8 mouse cellular contexts compared by ENCODE assay signal in genomic region chr8:105326968-105327367, GRCm38 (mm10). TPM values are rescaled to one million over a fixed set of nuclear protein-coding genes. Genes with fewer than 3 reads are reported as not detected.
DNase-seq lines count a peak whose midpoint lies in the region; ATAC-seq and TF ChIP-seq lines count a peak whose summit lies in the region.
"Had no signal": no experiment of that assay in that cellular context is flagged by ENCODE, and none has a peak within 500 bp of the region (broad histone marks: within the 10 kb centered on the region; RNA-seq: fewer than 3 reads in every experiment).

No protein-coding gene starts in this region.

- no peak for DNase-seq in neural tube, embryonic 11.5 days (ENCODE audit: low spot score)
- no peak for DNase-seq in neural tube, embryonic 10.5 days (ENCODE audit: extremely low spot score, low spot score)
- DNase-seq in limb, embryonic 14.5 days (ENCODE audit: low spot score), result no peak
- no peak for DNase-seq in urinary bladder, adult 18-20 months (ENCODE audit: low spot score in 2 of 2)
- no peak for DNase-seq in cerebellum, adult 18-20 months
- DNase-seq: thymus, postnatal 4 days had no signal

- H3K27ac ChIP-seq in neural tube, embryonic 11.5 days (ENCODE audit: low read depth, low read length), result no peak overlapping the region
- H3K27ac ChIP-seq in forebrain, embryonic 13.5 days, result peak overlapping the region; percentile 57; the same call in 1 of the 2 replicates
- peak overlapping the region; percentile 79; the same call in 1 of the 2 replicates for H3K27ac ChIP-seq in limb, embryonic 14.5 days (replicated peaks; ENCODE audit: low read depth, low read length)
- H3K27ac ChIP-seq in stomach, embryonic 15.5 days, result peak overlapping the region; percentile 90; the same call in 1 of the 2 replicates

- 0 out of 2 replicates have a peak, but pooled peaks have one; percentile 0 for ATAC-seq in neural tube, embryonic 11.5 days (ENCODE audit: insufficient read depth, low FRiP score, low TSS enrichment)
- ATAC-seq in forebrain, embryonic 13.5 days, result no peak
- no peak for ATAC-seq in limb, embryonic 14.5 days (ENCODE audit: low FRiP score, low read depth)
- ATAC-seq in stomach, embryonic 15.5 days (ENCODE audit: insufficient read depth, low FRiP score, low read depth), result no peak

- H3K4me2 ChIP-seq in neural tube, embryonic 11.5 days (ENCODE audit: low read depth), result peak overlapping the region; percentile 87
- H3K4me2 ChIP-seq in forebrain, embryonic 13.5 days, result peak overlapping the region; percentile 96
- peak overlapping the region; percentile 87 for H3K4me2 ChIP-seq in limb, embryonic 14.5 days (replicated peaks; ENCODE audit: low read depth, low read length, severe bottlenecking)
- H3K4me2 ChIP-seq in stomach, embryonic 15.5 days, result peak overlapping the region; percentile 79

- no peaks in the 10 kb centered on the region for H3K9me3 ChIP-seq in neural tube, embryonic 11.5 days (ENCODE audit: control insufficient read depth, low read length)
- no peaks in the 10 kb centered on the region for H3K9me3 ChIP-seq in forebrain, embryonic 13.5 days (replicated peaks)
- H3K9me3 ChIP-seq in limb, embryonic 14.5 days (ENCODE audit: control insufficient read depth, low read length), result no peaks in the 10 kb centered on the region
- no peaks in the 10 kb centered on the region for H3K9me3 ChIP-seq in stomach, embryonic 15.5 days

- H3K36me3 ChIP-seq in neural tube, embryonic 11.5 days (ENCODE audit: control insufficient read depth, insufficient read depth, low read length), result peaks cover 19% of the 10 kb centered on the region
- peaks cover 51% of the 10 kb centered on the region for H3K36me3 ChIP-seq in forebrain, embryonic 13.5 days (ENCODE audit: poor library complexity, severe bottlenecking)
- H3K36me3 ChIP-seq in limb, embryonic 14.5 days (ENCODE audit: control insufficient read depth, insufficient read depth, low read length), result peaks cover 48% of the 10 kb centered on the region
- peaks cover 33% of the 10 kb centered on the region for H3K36me3 ChIP-seq in stomach, embryonic 15.5 days

- H3K9ac ChIP-seq in neural tube, embryonic 11.5 days (ENCODE audit: low read length), result peak overlapping the region; percentile 65
- peak overlapping the region; percentile 86 for H3K9ac ChIP-seq in forebrain, embryonic 13.5 days
- peak overlapping the region; percentile 77 for H3K9ac ChIP-seq in limb, embryonic 14.5 days (ENCODE audit: low read depth, low read length, severe bottlenecking)
- H3K9ac ChIP-seq in stomach, embryonic 15.5 days, result peak overlapping the region; percentile 76

- H3K4me1 ChIP-seq in neural tube, embryonic 11.5 days (ENCODE audit: control insufficient read depth, insufficient read depth, low read length), result peaks cover 9% of the 10 kb centered on the region
- peaks cover 20% of the 10 kb centered on the region for H3K4me1 ChIP-seq in forebrain, embryonic 13.5 days
- H3K4me1 ChIP-seq in limb, embryonic 14.5 days (ENCODE audit: control insufficient read depth, insufficient read depth, low read length), result peaks cover 14% of the 10 kb centered on the region
- H3K4me1 ChIP-seq in stomach, embryonic 15.5 days, result peaks cover 20% of the 10 kb centered on the region

- no peak for TF ChIP-seq POLR2A in limb, embryonic 14.5 days (IDR thresholded peaks at IDR 0.05; ENCODE audit: borderline replicate concordance, extremely low read depth, insufficient read depth, insufficient read length)

- no peaks in the 10 kb centered on the region for H3K27me3 ChIP-seq in neural tube, embryonic 11.5 days (ENCODE audit: control insufficient read depth, insufficient read depth, low read length)
- H3K27me3 ChIP-seq in forebrain, embryonic 13.5 days, result no peaks in the 10 kb centered on the region
- no peaks in the 10 kb centered on the region for H3K27me3 ChIP-seq in limb, embryonic 14.5 days (ENCODE audit: control insufficient read depth, insufficient read depth, low read length)
- no peaks in the 10 kb centered on the region for H3K27me3 ChIP-seq in stomach, embryonic 15.5 days (replicated peaks)

- WGBS in neural tube, embryonic 11.5 days, result 50% methylated on average over 6 of the region's 6 CpGs
- 45% methylated on average over 6 of the region's 6 CpGs for WGBS in forebrain, embryonic 13.5 days
- 37% methylated on average over 6 of the region's 6 CpGs for WGBS in limb, embryonic 14.5 days
- 35% methylated on average over 6 of the region's 6 CpGs for WGBS in stomach, embryonic 15.5 days

- peak overlapping the region; percentile 77 for H3K4me3 ChIP-seq in neural tube, embryonic 11.5 days (ENCODE audit: low read depth, low read length)
- peak overlapping the region; percentile 81 for H3K4me3 ChIP-seq in forebrain, embryonic 13.5 days
- H3K4me3 ChIP-seq in limb, embryonic 14.5 days (replicated peaks; ENCODE audit: low read length), result peak overlapping the region; percentile 86
- H3K4me3 ChIP-seq in stomach, embryonic 15.5 days (replicated peaks), result peak overlapping the region; percentile 87

RNA-seq across cellular contexts. Expression of gene Tmem208, which starts 0.8 kb away (rescaled TPM):
- 111 TPM in 2 replicates for polyA plus RNA-seq in neural tube, embryonic 11.5 days (2014; fragmentation: Nextera tagmentation; extraction: Ambion mirVana)
- 107 and 109 TPM in 2 replicates for polyA plus RNA-seq in forebrain, embryonic 13.5 days (2015; fragmentation: Nextera tagmentation; extraction: Ambion mirVana)
- polyA plus RNA-seq in limb, embryonic 14.5 days (2012; rRNA removed), result 135 and 143 TPM in 2 replicates
- polyA plus RNA-seq in limb, embryonic 14.5 days (2014; fragmentation: Nextera tagmentation; extraction: Ambion mirVana), result 126 and 135 TPM in 2 replicates
- 131 and 132 TPM in 2 replicates for polyA plus RNA-seq in stomach, embryonic 15.5 days (2015; fragmentation: Nextera tagmentation; extraction: Ambion mirVana)

RNA-seq across cellular contexts. Expression of gene Lrrc29, which starts 0.9 kb away (rescaled TPM):
- 1.3 and 1.4 TPM in 2 replicates for polyA plus RNA-seq in neural tube, embryonic 11.5 days (2014; fragmentation: Nextera tagmentation; extraction: Ambion mirVana)
- 0.61 and 0.94 TPM in 2 replicates for polyA plus RNA-seq in forebrain, embryonic 13.5 days (2015; fragmentation: Nextera tagmentation; extraction: Ambion mirVana)
- polyA plus RNA-seq in limb, embryonic 14.5 days (2012; rRNA removed), result 3.2 and 4.8 TPM in 2 replicates
- 1.9 and 2.5 TPM in 2 replicates for polyA plus RNA-seq in limb, embryonic 14.5 days (2014; fragmentation: Nextera tagmentation; extraction: Ambion mirVana)
- 2.3 and 2.5 TPM in 2 replicates for polyA plus RNA-seq in stomach, embryonic 15.5 days (2015; fragmentation: Nextera tagmentation; extraction: Ambion mirVana)

RNA-seq across cellular contexts. Expression of gene Fhod1, which starts 20.8 kb away (rescaled TPM):
- polyA plus RNA-seq in neural tube, embryonic 11.5 days (2014; fragmentation: Nextera tagmentation; extraction: Ambion mirVana), result 1.8 and 1.9 TPM in 2 replicates
- polyA plus RNA-seq in forebrain, embryonic 13.5 days (2015; fragmentation: Nextera tagmentation; extraction: Ambion mirVana), result 0.81 and 0.97 TPM in 2 replicates
- 24.4 and 30.7 TPM in 2 replicates for polyA plus RNA-seq in limb, embryonic 14.5 days (2012; rRNA removed)
- polyA plus RNA-seq in limb, embryonic 14.5 days (2014; fragmentation: Nextera tagmentation; extraction: Ambion mirVana), result 2.7 and 2.8 TPM in 2 replicates
- polyA plus RNA-seq in stomach, embryonic 15.5 days (2015; fragmentation: Nextera tagmentation; extraction: Ambion mirVana), result 2.5 and 3.0 TPM in 2 replicates

RNA-seq across cellular contexts. Expression of gene Elmo3, which starts 21.6 kb away (rescaled TPM):
- 1.0 and 1.9 TPM in 2 replicates for polyA plus RNA-seq in neural tube, embryonic 11.5 days (2014; fragmentation: Nextera tagmentation; extraction: Ambion mirVana)
- polyA plus RNA-seq in forebrain, embryonic 13.5 days (2015; fragmentation: Nextera tagmentation; extraction: Ambion mirVana), result 0.75 and 0.83 TPM in 2 replicates
- polyA plus RNA-seq in limb, embryonic 14.5 days (2012; rRNA removed), result 8.8 and 9.6 TPM in 2 replicates
- polyA plus RNA-seq in limb, embryonic 14.5 days (2014; fragmentation: Nextera tagmentation; extraction: Ambion mirVana), result 7.3 and 7.7 TPM in 2 replicates
- 15.9 and 17.1 TPM in 2 replicates for polyA plus RNA-seq in stomach, embryonic 15.5 days (2015; fragmentation: Nextera tagmentation; extraction: Ambion mirVana)

RNA-seq across cellular contexts. Expression of gene Slc9a5, which starts 21.7 kb away (rescaled TPM):
- 4.1 TPM in 2 replicates for polyA plus RNA-seq in neural tube, embryonic 11.5 days (2014; fragmentation: Nextera tagmentation; extraction: Ambion mirVana)
- polyA plus RNA-seq in forebrain, embryonic 13.5 days (2015; fragmentation: Nextera tagmentation; extraction: Ambion mirVana), result 4.6 and 5.0 TPM in 2 replicates
- 43.5 and 58.8 TPM in 2 replicates for polyA plus RNA-seq in limb, embryonic 14.5 days (2012; rRNA removed)
- polyA plus RNA-seq in limb, embryonic 14.5 days (2014; fragmentation: Nextera tagmentation; extraction: Ambion mirVana), result 5.6 and 6.5 TPM in 2 replicates
- 1.9 and 2.0 TPM in 2 replicates for polyA plus RNA-seq in stomach, embryonic 15.5 days (2015; fragmentation: Nextera tagmentation; extraction: Ambion mirVana)
